Mouse (Mus musculus): ENCODE results near the gene Ankrd2. TPM values are rescaled to one million over a fixed set of nuclear protein-coding genes. Genes with fewer than 3 reads are reported as not detected.

Gene Ankrd2
- total and polyA plus RNA-seq, 2 experiments from 2014 or later: 0.42 to 1.5 TPM

- no peak for TF ChIP-seq CTCF (IDR thresholded peaks at IDR 0.05; ENCODE audit: low read depth)
- DNase-seq (ENCODE audit: low spot score): peak; percentile 96
- Histone ChIP-seq H3K4me2 (ENCODE audit: low read depth, low read length) (peak within 1 kb of the TSS; percentile 86), H3K27ac (peak within 1 kb of the TSS; percentile 72; the same call in 1 of the 2 replicates), H3K36me3 (ENCODE audit: insufficient read depth, low read length) (no peaks in the 10 kb centered on the region), H3K27me3 (ENCODE audit: insufficient read depth, low read length) (no peaks in the 10 kb centered on the region), H3K9me3 (ENCODE audit: low read length) (no peaks in the 10 kb centered on the region), H3K4me3 (ENCODE audit: low read length) (peak within 1 kb of the TSS; percentile 58), H3K9ac (replicated peaks; ENCODE audit: low read length) (peak within 1 kb of the TSS; percentile 71), H3K4me1 (ENCODE audit: insufficient read depth, low read length) (peaks cover 6% of the 10 kb centered on the region)
- WGBS: under 1% methylated on average over 21 of the region's 21 CpGs
- ATAC-seq: peak; percentile 87
These were observed 50.4 kb downstream of the Ankrd2 start, which contains the start of gene Morn4 for GRCm38 (mm10) chr19:42086166-42086565. TSS of gene Morn4 (minus strand) at chr19:42086357.

GRCm38 (mm10) chr19:42089103-42089747, 53.4 kb downstream of the Ankrd2 start:
- WGBS: 20% methylated on average over 14 of the region's 14 CpGs
- H3K4me2 ChIP-seq (ENCODE audit: low read depth, low read length): peak overlapping the region; percentile 63
- 0 out of 2 replicates have a peak, but pooled peaks have one; percentile 5 for TF ChIP-seq CTCF (IDR thresholded peaks at IDR 0.05; ENCODE audit: low read depth)
- no peak overlapping the region for H3K9ac ChIP-seq (replicated peaks; ENCODE audit: low read length)
- no peak for ATAC-seq
- no peaks in the 10 kb centered on the region for H3K9me3 ChIP-seq (ENCODE audit: low read length)
- H3K4me1 ChIP-seq (ENCODE audit: insufficient read depth, low read length): peaks cover 10% of the 10 kb centered on the region
- peak overlapping the region; percentile 75 for H3K27ac ChIP-seq
- no peaks in the 10 kb centered on the region for H3K27me3 ChIP-seq (ENCODE audit: insufficient read depth, low read length)
- no peaks in the 10 kb centered on the region for H3K36me3 ChIP-seq (ENCODE audit: insufficient read depth, low read length)
- peak; percentile 62 for DNase-seq (ENCODE audit: low spot score)
- peak overlapping the region; percentile 85 for H3K4me3 ChIP-seq (ENCODE audit: low read length)

GRCm38 (mm10) chr19:42089748-42090595, 54.2 kb downstream of the Ankrd2 start, which contains the start of gene Pi4k2a:
TSS of gene Pi4k2a (plus strand) at chr19:42090470.
- peak within 1 kb of the TSS; percentile 66 for H3K4me2 ChIP-seq (ENCODE audit: low read depth, low read length)
- peak; percentile 98 for ATAC-seq
- H3K9ac ChIP-seq (replicated peaks; ENCODE audit: low read length): peak within 1 kb of the TSS; percentile 90
- peak within 1 kb of the TSS; percentile 93 for H3K27ac ChIP-seq
- peaks cover 10% of the 10 kb centered on the region for H3K4me1 ChIP-seq (ENCODE audit: insufficient read depth, low read length)
- no peak for TF ChIP-seq CTCF (IDR thresholded peaks at IDR 0.05; ENCODE audit: low read depth)
- no peaks in the 10 kb centered on the region for H3K36me3 ChIP-seq (ENCODE audit: insufficient read depth, low read length)
- peak within 1 kb of the TSS; percentile 85 for H3K4me3 ChIP-seq (ENCODE audit: low read length)
- DNase-seq (ENCODE audit: low spot score): peak; percentile 100
- H3K9me3 ChIP-seq (ENCODE audit: low read length): no peaks in the 10 kb centered on the region
- no peaks in the 10 kb centered on the region for H3K27me3 ChIP-seq (ENCODE audit: insufficient read depth, low read length)
- under 1% methylated on average over 55 of the region's 55 CpGs for WGBS

GRCm38 (mm10) chr19:42090637-42091141, 54.9 kb downstream of the Ankrd2 start:
- 0% methylated on average over 52 of the region's 52 CpGs for WGBS
- Histone ChIP-seq H3K27me3 (ENCODE audit: insufficient read depth, low read length) (no peaks in the 10 kb centered on the region), H3K4me3 (ENCODE audit: low read length) (peak overlapping the region; percentile 85), H3K27ac (peak overlapping the region; percentile 93), H3K9me3 (ENCODE audit: low read length) (no peaks in the 10 kb centered on the region), H3K36me3 (ENCODE audit: insufficient read depth, low read length) (no peaks in the 10 kb centered on the region), H3K4me1 (ENCODE audit: insufficient read depth, low read length) (peaks cover 10% of the 10 kb centered on the region), H3K9ac (replicated peaks; ENCODE audit: low read length) (peak overlapping the region; percentile 90), H3K4me2 (ENCODE audit: low read depth, low read length) (peak overlapping the region; percentile 66)
- TF ChIP-seq CTCF (IDR thresholded peaks at IDR 0.05; ENCODE audit: low read depth): no peak
- DNase-seq (ENCODE audit: low spot score) (peak; percentile 43), ATAC-seq (peak; percentile 57)

Other genes with a start within 250 kb of the Ankrd2 start
- 5.4 and 5.5 TPM in 2 replicates for gene Arhgap19, start 234.0 kb upstream of the Ankrd2 start, total RNA-seq (2014; rRNA removed)
- 3.9 and 4.4 TPM in 2 replicates for gene Arhgap19, start 234.0 kb upstream of the Ankrd2 start, polyA plus RNA-seq (2015; fragmentation: Nextera tagmentation; extraction: Ambion mirVana)
- 26.6 and 33.8 TPM in 2 replicates for gene Frat1, start 206.0 kb upstream of the Ankrd2 start, total RNA-seq (2014; rRNA removed)
- 24.4 and 27.0 TPM in 2 replicates for gene Frat1, start 206.0 kb upstream of the Ankrd2 start, polyA plus RNA-seq (2015; fragmentation: Nextera tagmentation; extraction: Ambion mirVana)
- 9.0 and 13.2 TPM in 2 replicates for gene Frat2, start 187.9 kb upstream of the Ankrd2 start, total RNA-seq (2014; rRNA removed)
- 5.8 and 7.3 TPM in 2 replicates for gene Frat2, start 187.9 kb upstream of the Ankrd2 start, polyA plus RNA-seq (2015; fragmentation: Nextera tagmentation; extraction: Ambion mirVana)
- 19.2 and 21.9 TPM in 2 replicates for gene Rrp12, start 139.8 kb upstream of the Ankrd2 start, total RNA-seq (2014; rRNA removed)
- gene Rrp12, start 139.8 kb upstream of the Ankrd2 start, polyA plus RNA-seq (2015; fragmentation: Nextera tagmentation; extraction: Ambion mirVana): 11.9 and 12.3 TPM in 2 replicates
- 539 and 558 TPM in 2 replicates for gene Pgam1, start 124.1 kb upstream of the Ankrd2 start, total RNA-seq (2014; rRNA removed)
- 629 and 638 TPM in 2 replicates for gene Pgam1, start 124.1 kb upstream of the Ankrd2 start, polyA plus RNA-seq (2015; fragmentation: Nextera tagmentation; extraction: Ambion mirVana)
- gene Exosc1, start 102.6 kb upstream of the Ankrd2 start, total RNA-seq (2014; rRNA removed): 13.5 and 21.1 TPM in 2 replicates
- gene Exosc1, start 102.6 kb upstream of the Ankrd2 start, polyA plus RNA-seq (2015; fragmentation: Nextera tagmentation; extraction: Ambion mirVana): 64.8 and 69.4 TPM in 2 replicates
- gene Zdhhc16, start 102.5 kb upstream of the Ankrd2 start, total RNA-seq (2014; rRNA removed): 65.1 and 73.7 TPM in 2 replicates
- gene Zdhhc16, start 102.5 kb upstream of the Ankrd2 start, polyA plus RNA-seq (2015; fragmentation: Nextera tagmentation; extraction: Ambion mirVana): 81.9 and 89.4 TPM in 2 replicates
- gene Mms19, start 54.8 kb upstream of the Ankrd2 start, total RNA-seq (2014; rRNA removed): 54.8 and 66.1 TPM in 2 replicates
- 25.9 and 28.8 TPM in 2 replicates for gene Mms19, start 54.8 kb upstream of the Ankrd2 start, polyA plus RNA-seq (2015; fragmentation: Nextera tagmentation; extraction: Ambion mirVana)
- gene Ubtd1, start 54.2 kb upstream of the Ankrd2 start, total RNA-seq (2014; rRNA removed): 19.9 and 22.4 TPM in 2 replicates
- 13.4 and 14.1 TPM in 2 replicates for gene Ubtd1, start 54.2 kb upstream of the Ankrd2 start, polyA plus RNA-seq (2015; fragmentation: Nextera tagmentation; extraction: Ambion mirVana)
- 2.2 and 3.6 TPM in 2 replicates for gene Hoga1, start 9.6 kb downstream of the Ankrd2 start, total RNA-seq (2014; rRNA removed)
- gene Hoga1, start 9.6 kb downstream of the Ankrd2 start, polyA plus RNA-seq (2015; fragmentation: Nextera tagmentation; extraction: Ambion mirVana): 3.9 and 4.6 TPM in 2 replicates
- 0.61 and 1.6 TPM in 2 replicates for gene 4933411K16Rik, start 16.2 kb downstream of the Ankrd2 start, total RNA-seq (2014; rRNA removed)
- gene 4933411K16Rik, start 16.2 kb downstream of the Ankrd2 start, polyA plus RNA-seq (2015; fragmentation: Nextera tagmentation; extraction: Ambion mirVana): not detected in 2 replicates
- 42.9 and 48.5 TPM in 2 replicates for gene Morn4, start 50.4 kb downstream of the Ankrd2 start, total RNA-seq (2014; rRNA removed)
- gene Morn4, start 50.4 kb downstream of the Ankrd2 start, polyA plus RNA-seq (2015; fragmentation: Nextera tagmentation; extraction: Ambion mirVana): 98.0 and 108 TPM in 2 replicates
- 18.3 and 21.7 TPM in 2 replicates for gene Pi4k2a, start 54.5 kb downstream of the Ankrd2 start, total RNA-seq (2014; rRNA removed)
- gene Pi4k2a, start 54.5 kb downstream of the Ankrd2 start, polyA plus RNA-seq (2015; fragmentation: Nextera tagmentation; extraction: Ambion mirVana): 33.9 and 36.4 TPM in 2 replicates
- 13.5 and 23.7 TPM in 2 replicates for gene Avpi1, start 93.1 kb downstream of the Ankrd2 start, total RNA-seq (2014; rRNA removed)
- gene Avpi1, start 93.1 kb downstream of the Ankrd2 start, polyA plus RNA-seq (2015; fragmentation: Nextera tagmentation; extraction: Ambion mirVana): 16.4 and 18.0 TPM in 2 replicates
- gene Marveld1, start 111.4 kb downstream of the Ankrd2 start, total RNA-seq (2014; rRNA removed): 14.0 and 16.5 TPM in 2 replicates
- 2.8 and 3.2 TPM in 2 replicates for gene Marveld1, start 111.4 kb downstream of the Ankrd2 start, polyA plus RNA-seq (2015; fragmentation: Nextera tagmentation; extraction: Ambion mirVana)
- 90.9 and 95.0 TPM in 2 replicates for gene Zfyve27, start 128.0 kb downstream of the Ankrd2 start, total RNA-seq (2014; rRNA removed)
- 45.1 and 48.9 TPM in 2 replicates for gene Zfyve27, start 128.0 kb downstream of the Ankrd2 start, polyA plus RNA-seq (2015; fragmentation: Nextera tagmentation; extraction: Ambion mirVana)
- gene Sfrp5, start 166.3 kb downstream of the Ankrd2 start, total RNA-seq (2014; rRNA removed): 1.2 and 1.8 TPM in 2 replicates
- 1.6 and 2.0 TPM in 2 replicates for gene Sfrp5, start 166.3 kb downstream of the Ankrd2 start, polyA plus RNA-seq (2015; fragmentation: Nextera tagmentation; extraction: Ambion mirVana)
- gene Golga7b, start 211.6 kb downstream of the Ankrd2 start, total RNA-seq (2014; rRNA removed): 80.0 and 84.8 TPM in 2 replicates
- gene Golga7b, start 211.6 kb downstream of the Ankrd2 start, polyA plus RNA-seq (2015; fragmentation: Nextera tagmentation; extraction: Ambion mirVana): 58.7 and 62.4 TPM in 2 replicates